Mouse (Mus musculus): ENCODE measurements around the gene Mdga1. TPM values are rescaled to one million over a fixed set of nuclear protein-coding genes. Genes with fewer than 3 reads are reported as not detected.

Mdga1 gene
- polyA plus RNA-seq, 2 experiments = 4.8 to 13.2 TPM

- H3K4me3 ChIP-seq (replicated peaks; ENCODE audit: low read length) = peak overlapping the region; percentile 65
- no peaks in the 10 kb centered on the region for H3K36me3 ChIP-seq (ENCODE audit: control insufficient read depth, insufficient read depth, low read length)
- H3K27ac ChIP-seq (replicated peaks; ENCODE audit: low read depth, low read length) = no peak overlapping the region
- H3K9me3 ChIP-seq (ENCODE audit: control insufficient read depth, low read length) = no peaks in the 10 kb centered on the region
- under 1% methylated on average over 61 of the region's 67 CpGs for WGBS
- 0 out of 2 replicates have a peak, but pooled peaks have one; percentile 22 for TF ChIP-seq POLR2A (IDR thresholded peaks at IDR 0.05; ENCODE audit: borderline replicate concordance, extremely low read depth, insufficient read depth, insufficient read length)
- ATAC-seq (ENCODE audit: low FRiP score, low read depth) (peak; percentile 31; the same call in 1 of the 2 replicates), DNase-seq (ENCODE audit: low spot score) (peak; percentile 23)
- peaks cover 28% of the 10 kb centered on the region for H3K27me3 ChIP-seq (ENCODE audit: control insufficient read depth, insufficient read depth, low read length)
- peak overlapping the region; percentile 93 for H3K4me2 ChIP-seq (replicated peaks; ENCODE audit: low read depth, low read length, severe bottlenecking)
- peaks cover 17% of the 10 kb centered on the region for H3K4me1 ChIP-seq (ENCODE audit: control insufficient read depth, insufficient read depth, low read length)
- peak overlapping the region; percentile 68 for H3K9ac ChIP-seq (ENCODE audit: low read depth, low read length, severe bottlenecking)
Observed at GRCm38 (mm10) chr17:29888981-29889980, 80.6 kb downstream of the Mdga1 start.

GRCm38 (mm10) chr17:29887881-29888826 is 81.7 kb downstream of the Mdga1 start:
- Histone ChIP-seq H3K9ac (ENCODE audit: low read depth, low read length, severe bottlenecking) (peak overlapping the region; percentile 68), H3K27ac (replicated peaks; ENCODE audit: low read depth, low read length) (peak overlapping the region; percentile 68), H3K9me3 (ENCODE audit: control insufficient read depth, low read length) (no peaks in the 10 kb centered on the region), H3K4me2 (replicated peaks; ENCODE audit: low read depth, low read length, severe bottlenecking) (peak overlapping the region; percentile 93), H3K4me3 (replicated peaks; ENCODE audit: low read length) (peak overlapping the region; percentile 65), H3K36me3 (ENCODE audit: control insufficient read depth, insufficient read depth, low read length) (no peaks in the 10 kb centered on the region), H3K4me1 (ENCODE audit: control insufficient read depth, insufficient read depth, low read length) (peaks cover 17% of the 10 kb centered on the region), H3K27me3 (ENCODE audit: control insufficient read depth, insufficient read depth, low read length) (peaks cover 28% of the 10 kb centered on the region)
- peak; percentile 69 for DNase-seq (ENCODE audit: low spot score)
- 1% methylated on average over 55 of the region's 93 CpGs for WGBS
- ATAC-seq (ENCODE audit: low FRiP score, low read depth) = peak; percentile 61; the same call in 1 of the 2 replicates
- TF ChIP-seq POLR2A (IDR thresholded peaks at IDR 0.05; ENCODE audit: borderline replicate concordance, extremely low read depth, insufficient read depth, insufficient read length) = no peak

DNA sequence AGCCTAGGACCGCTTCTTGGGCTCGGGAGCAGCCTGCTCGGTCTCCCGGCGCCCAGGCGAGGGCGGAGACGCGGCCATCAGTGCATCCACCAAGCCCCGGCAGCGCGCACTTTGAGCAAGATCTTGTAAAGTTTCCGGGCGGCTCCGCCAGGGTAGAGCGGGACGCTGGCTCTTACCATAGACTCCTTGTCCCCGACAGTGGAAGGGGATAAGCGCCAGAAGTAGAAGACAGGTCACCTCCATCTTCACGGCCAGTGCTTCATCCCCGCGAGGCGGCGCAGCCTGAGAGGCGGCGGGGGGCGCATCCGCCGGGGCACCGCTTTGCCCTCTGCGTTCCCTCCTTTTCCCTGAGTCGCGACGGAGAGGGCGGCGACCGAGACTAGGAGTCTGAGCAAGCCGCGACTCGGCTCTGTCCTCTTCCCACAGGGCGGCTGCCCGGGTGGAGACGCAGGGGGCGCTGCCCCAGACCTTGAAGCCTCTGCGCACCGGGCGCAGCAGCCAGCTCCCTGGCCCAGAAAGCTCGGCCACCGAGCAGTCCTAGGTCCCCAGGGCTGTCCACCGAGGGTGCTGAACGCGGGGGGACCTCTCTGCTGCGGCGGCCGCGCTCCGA is 82.5 kb downstream of the Mdga1 start:
- peak overlapping the region; percentile 68 for H3K9ac ChIP-seq (ENCODE audit: low read depth, low read length, severe bottlenecking)
- H3K4me1 ChIP-seq (ENCODE audit: control insufficient read depth, insufficient read depth, low read length) = peaks cover 17% of the 10 kb centered on the region
- under 1% methylated on average over 48 of the region's 57 CpGs for WGBS
- peaks cover 28% of the 10 kb centered on the region for H3K27me3 ChIP-seq (ENCODE audit: control insufficient read depth, insufficient read depth, low read length)
- no peaks in the 10 kb centered on the region for H3K36me3 ChIP-seq (ENCODE audit: control insufficient read depth, insufficient read depth, low read length)
- TF ChIP-seq POLR2A (IDR thresholded peaks at IDR 0.05; ENCODE audit: borderline replicate concordance, extremely low read depth, insufficient read depth, insufficient read length) = no peak
- peak; percentile 31 for DNase-seq (ENCODE audit: low spot score)
- peak overlapping the region; percentile 93 for H3K4me2 ChIP-seq (replicated peaks; ENCODE audit: low read depth, low read length, severe bottlenecking)
- H3K27ac ChIP-seq (replicated peaks; ENCODE audit: low read depth, low read length) = no peak overlapping the region
- no peaks in the 10 kb centered on the region for H3K9me3 ChIP-seq (ENCODE audit: control insufficient read depth, low read length)
- peak; percentile 32; the same call in 1 of the 2 replicates for ATAC-seq (ENCODE audit: low FRiP score, low read depth)
- H3K4me3 ChIP-seq (replicated peaks; ENCODE audit: low read length) = peak overlapping the region; percentile 65

- WGBS = under 1% methylated on average over 22 of the region's 39 CpGs
- Histone ChIP-seq H3K27me3 (ENCODE audit: control insufficient read depth, insufficient read depth, low read length) (peaks cover 28% of the 10 kb centered on the region), H3K27ac (replicated peaks; ENCODE audit: low read depth, low read length) (no peak overlapping the region), H3K4me2 (replicated peaks; ENCODE audit: low read depth, low read length, severe bottlenecking) (peak overlapping the region; percentile 93), H3K36me3 (ENCODE audit: control insufficient read depth, insufficient read depth, low read length) (no peaks in the 10 kb centered on the region), H3K9me3 (ENCODE audit: control insufficient read depth, low read length) (no peaks in the 10 kb centered on the region), H3K4me3 (replicated peaks; ENCODE audit: low read length) (peak overlapping the region; percentile 65), H3K9ac (ENCODE audit: low read depth, low read length, severe bottlenecking) (peak overlapping the region; percentile 68), H3K4me1 (ENCODE audit: control insufficient read depth, insufficient read depth, low read length) (peaks cover 17% of the 10 kb centered on the region)
- 0 out of 2 replicates have a peak, but pooled peaks have one; percentile 5 for ATAC-seq (ENCODE audit: low FRiP score, low read depth)
- no peak for TF ChIP-seq POLR2A (IDR thresholded peaks at IDR 0.05; ENCODE audit: borderline replicate concordance, extremely low read depth, insufficient read depth, insufficient read length)
- DNase-seq (ENCODE audit: low spot score) = peak; percentile 12
Observed at GRCm38 (mm10) chr17:29886655-29887251, 83.1 kb downstream of the Mdga1 start.

All from limb, embryonic 14.5 days (tissue).